Mouse (Mus musculus) heart, adult 2 months (tissue): ENCODE measurements around the gene Fbxo2. TPM values are rescaled to one million over a fixed set of nuclear protein-coding genes. Genes with fewer than 3 reads are reported as not detected.

Experiments used
- DNase-seq, 2 experiments: peaks; one replicate each; pipeline ENCODE4 v3.0.0; 2021
- H3K27ac ChIP-seq: fragments of 200-600 bp; 2 replicates; pipeline ENCODE4 v1.8.1; 2022
- H3K27me3 ChIP-seq: fragments of 200-500 bp; 2 replicates; pipeline ENCODE4 v1.6.1; 2012; ENCODE audit warnings: mild to moderate bottlenecking, low read length, inconsistent platforms, mixed read lengths; ENCODE audit not compliant: control insufficient read depth, insufficient read depth
- H3K36me3 ChIP-seq: fragments of 200-500 bp; 2 replicates; pipeline ENCODE4 v1.6.1; 2012; ENCODE audit warnings: low read length, inconsistent platforms; ENCODE audit not compliant: control insufficient read depth, insufficient read depth
- H3K4me1 ChIP-seq: fragments of 200-500 bp; 2 replicates; pipeline ENCODE4 v1.6.1; 2011; ENCODE audit warnings: low read length; ENCODE audit not compliant: control insufficient read depth, insufficient read depth
- H3K4me3 ChIP-seq: fragments of 200-600 bp; 2 replicates; pipeline ENCODE4 v1.8.1; 2022
- H3K79me2 ChIP-seq: fragments of 200-500 bp; replicated peaks from 2 replicates; pipeline ENCODE4 v1.6.1; 2012; ENCODE audit warnings: mild to moderate bottlenecking, inconsistent platforms, low read length, moderate library complexity, mixed read lengths; ENCODE audit not compliant: control insufficient read depth, insufficient read depth
- H3K9ac ChIP-seq: fragments of 200-500 bp; 2 replicates; pipeline ENCODE4 v1.6.1; 2012; ENCODE audit warnings: low read depth, mild to moderate bottlenecking, control low read depth, inconsistent platforms, low read length, mixed read lengths
- CTCF ChIP-seq: fragments of 200-600 bp; IDR thresholded peaks from 2 replicates; pipeline ENCODE4 v1.8.1; 2022; ENCODE audit warnings: antibody characterized with exemption, mild to moderate bottlenecking, moderate library complexity
- EP300 ChIP-seq: fragments of 200-500 bp; IDR thresholded peaks from 2 replicates; pipeline ENCODE4 v1.6.1; 2011; ENCODE audit warnings: low read depth, low read length, control low read depth; ENCODE audit not compliant: insufficient read depth
- POLR2A ChIP-seq: fragments of 200-500 bp; IDR thresholded peaks from 2 replicates; pipeline ENCODE4 v1.6.1; 2011; ENCODE audit warnings: mild to moderate bottlenecking, low read depth, low read length, control low read depth; ENCODE audit not compliant: insufficient read depth
- WGBS: fragments of 180-500 bp; shearing (Covaris S2); methylation state at CpG from one replicate; pipeline ENCODE4 v1.1.7; 2018; 5-methylcytosine and 5-hydroxymethylcytosine counted together
- intact Hi-C: fragments of 180-260 bp; cut with DNase I; formaldehyde crosslinking; loops from one replicate; pipeline ENCODE4 v1.15.1; 2025
- polyA plus RNA-seq: library from polyadenylated mRNA; depleted of rRNA; stranded (reverse); fragments of >200 nt; gene quantifications from 2 replicates; pipeline ENCODE4 v1.2.3, GENCODE M21; 2012
- total RNA-seq, 2 experiments: library from RNA; stranded (reverse); gene quantifications; 2 replicates each; pipeline ENCODE4 v1.2.3; 2021

The Fbxo2 gene
- total and polyA plus RNA-seq, 3 experiments, result 0.31 to 0.47 TPM; not detected in 1

DNA sequence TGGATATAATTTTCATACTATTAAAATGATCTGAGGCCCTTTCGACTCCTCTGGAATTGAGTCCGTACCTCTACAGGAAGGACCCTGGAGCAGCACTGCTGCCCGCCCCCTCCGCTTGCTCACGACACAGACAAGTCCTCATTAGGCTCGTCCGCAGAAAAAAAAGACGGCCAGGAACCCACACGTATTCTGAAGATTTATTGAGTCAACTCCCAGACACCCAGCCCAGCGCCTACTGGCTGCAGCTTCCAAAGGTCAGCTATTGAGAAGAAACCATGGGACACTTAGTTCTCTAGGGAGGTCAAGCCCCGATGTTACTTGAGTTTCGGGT lies 20.7 kb upstream of the Fbxo2 start:
- Histone ChIP-seq H3K4me1 (no peaks in the 10 kb centered on the region; the same call in 1 of the 2 replicates), H3K36me3 (no peaks in the 10 kb centered on the region), H3K27me3 (no peaks in the 10 kb centered on the region), H3K9ac (peak overlapping the region; percentile 42), H3K27ac (peak overlapping the region; percentile 96), H3K79me2 (no peaks in the 10 kb centered on the region), H3K4me3 (peak overlapping the region; percentile 85)
- intact Hi-C loops, result loop anchor here (1.0 kb wide), 1 partner anchor 25 kb away; no protein-coding TSS in a partner anchor
- no peak for DNase-seq
- WGBS, result 1% methylated on average over 12 of the region's 12 CpGs
- TF ChIP-seq CTCF (no peak), EP300 (no peak), POLR2A (no peak)

DNA sequence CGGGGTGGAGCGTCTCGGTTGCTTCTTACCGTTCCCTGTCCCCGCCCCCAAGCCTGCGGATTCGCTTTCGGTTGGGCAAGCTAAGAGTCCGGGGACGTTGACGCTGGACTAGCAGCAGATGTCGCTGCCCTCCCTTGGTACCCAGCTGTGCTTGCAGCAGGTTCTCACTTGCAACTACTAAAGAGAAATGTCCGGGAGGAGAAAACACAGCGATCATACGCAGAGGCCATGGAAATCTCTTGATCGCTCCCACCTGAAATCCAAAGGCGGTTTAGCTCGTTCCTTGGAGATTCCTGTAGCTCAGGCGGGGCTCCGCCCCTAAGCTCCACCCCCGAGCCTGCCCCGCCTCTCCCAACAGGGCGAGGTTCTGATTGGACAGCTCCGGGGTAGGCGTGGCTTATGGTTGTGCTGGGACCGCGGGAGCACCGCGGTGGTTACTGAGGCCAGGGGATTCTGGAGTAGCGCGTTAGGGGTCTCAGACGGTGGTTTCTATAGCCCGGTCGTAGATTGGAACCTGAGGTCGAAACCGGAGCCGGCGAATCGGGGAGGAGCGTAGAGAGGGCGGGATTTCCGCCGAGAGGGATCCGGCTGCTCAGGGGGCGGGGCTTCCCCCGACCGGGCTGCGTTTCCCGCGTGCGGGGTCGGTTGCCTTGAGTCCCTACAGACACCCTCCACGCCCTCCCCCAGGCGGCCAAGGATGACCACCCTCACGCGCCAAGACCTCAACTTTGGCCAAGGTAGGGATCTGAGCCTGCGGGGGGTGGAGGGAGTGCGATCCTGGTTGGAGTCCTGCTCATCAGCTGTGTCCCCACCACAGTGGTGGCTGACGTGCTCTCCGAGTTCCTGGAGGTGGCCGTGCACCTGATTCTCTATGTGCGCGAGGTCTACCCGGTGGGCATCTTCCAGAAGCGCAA lies 20.1 kb upstream of the Fbxo2 start:
- intact Hi-C loops, result loop anchor here (1.0 kb wide), 1 partner anchor 24 kb away; no protein-coding TSS in a partner anchor
- Histone ChIP-seq H3K27me3 (no peaks in the 10 kb centered on the region), H3K36me3 (no peaks in the 10 kb centered on the region), H3K9ac (peak overlapping the region; percentile 83), H3K4me3 (peak overlapping the region; percentile 85), H3K4me1 (no peaks in the 10 kb centered on the region; the same call in 1 of the 2 replicates), H3K79me2 (no peaks in the 10 kb centered on the region), H3K27ac (peak overlapping the region; percentile 96)
- TF ChIP-seq EP300 (peak; percentile 53; the same call in 1 of the 2 replicates), CTCF (peak; percentile 89), POLR2A (peak; percentile 71)
- WGBS, result under 1% methylated on average over 64 of the region's 65 CpGs
- peak; percentile 95 to 96 for DNase-seq

DNA sequence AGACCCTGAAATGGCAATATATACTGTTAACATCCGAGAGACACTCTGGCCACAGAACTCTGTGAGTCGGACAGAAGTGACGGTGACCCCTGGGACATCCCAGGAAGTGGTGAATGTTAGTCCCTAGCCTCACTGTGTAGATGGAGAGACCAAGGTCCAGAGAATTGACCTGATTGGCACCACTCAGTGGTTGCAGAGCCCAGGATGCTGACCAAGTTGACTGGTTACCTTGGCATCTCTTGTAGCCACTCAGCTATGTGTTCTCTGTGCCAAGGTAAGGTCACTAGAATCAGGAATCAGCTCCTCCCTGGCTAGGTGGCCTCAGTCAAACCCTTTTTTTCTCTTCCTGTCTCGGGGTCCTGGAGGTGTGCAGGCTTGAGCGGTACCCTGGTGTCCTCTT lies 16.7 kb upstream of the Fbxo2 start:
- DNase-seq, result no peak
- Histone ChIP-seq H3K79me2 (no peaks in the 10 kb centered on the region), H3K27ac (no peak overlapping the region), H3K4me3 (no peak overlapping the region), H3K36me3 (no peaks in the 10 kb centered on the region), H3K9ac (no peak overlapping the region), H3K27me3 (no peaks in the 10 kb centered on the region), H3K4me1 (no peaks in the 10 kb centered on the region; the same call in 1 of the 2 replicates)
- TF ChIP-seq EP300 (no peak), CTCF (no peak), POLR2A (no peak)
- 69% methylated on average over 5 of the region's 5 CpGs for WGBS
- intact Hi-C loops, result no loop called here

DNA sequence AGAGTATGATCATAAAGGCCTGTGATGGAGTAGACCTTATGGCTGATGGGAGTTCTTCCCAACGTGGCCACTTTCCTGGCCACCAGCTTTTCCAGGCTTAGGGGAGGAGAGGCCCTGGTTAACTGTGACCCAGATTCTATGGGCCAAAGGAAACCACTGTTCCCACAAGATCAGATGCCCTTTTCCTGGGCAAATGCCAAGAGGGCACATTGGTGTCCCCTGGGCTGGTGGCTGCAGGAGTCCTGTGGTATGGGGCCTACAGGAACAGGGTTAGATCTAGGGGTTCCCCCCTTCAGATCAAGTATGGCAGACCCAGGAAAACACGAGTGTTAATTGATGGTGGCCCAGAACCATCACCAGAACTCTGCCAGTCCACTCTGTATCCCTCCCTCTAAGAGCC lies 12.7 kb upstream of the Fbxo2 start:
- Histone ChIP-seq H3K27ac (no peak overlapping the region), H3K36me3 (no peaks in the 10 kb centered on the region), H3K27me3 (no peaks in the 10 kb centered on the region), H3K4me3 (no peak overlapping the region), H3K79me2 (no peaks in the 10 kb centered on the region), H3K9ac (no peak overlapping the region), H3K4me1 (0 out of 2 replicates have a peak, but pooled peaks cover 3% of the 10 kb centered on the region)
- no peak for TF ChIP-seq EP300
- TF ChIP-seq CTCF, result no peak
- no peak for TF ChIP-seq POLR2A
- DNase-seq, result no peak
- intact Hi-C loops, result no loop called here
- WGBS, result 90% methylated on average over 2 of the region's 2 CpGs

DNA sequence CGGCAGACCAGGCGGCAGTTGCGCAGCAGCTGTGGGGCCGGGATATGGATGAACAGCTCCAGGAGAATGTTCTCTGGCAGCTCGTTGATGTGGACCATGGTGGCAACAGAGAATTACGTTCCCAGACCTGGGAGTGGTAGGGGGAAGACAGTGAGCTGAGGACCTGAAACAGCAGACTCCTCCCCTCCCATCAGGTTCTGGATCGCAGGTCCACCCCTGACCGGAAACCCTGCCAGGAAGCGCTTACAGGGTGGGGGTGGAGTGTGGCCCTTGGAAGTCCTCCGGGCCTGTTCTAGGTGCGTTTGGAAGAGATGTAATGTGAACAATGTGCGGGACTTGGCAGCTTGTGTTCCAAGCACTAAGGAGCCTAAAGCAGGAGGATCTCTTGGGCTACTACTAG lies 10.9 kb upstream of the Fbxo2 start:
- 51% methylated on average over 12 of the region's 12 CpGs for WGBS
- 0 out of 2 replicates have a peak, but pooled peaks cover 3% of the 10 kb centered on the region for H3K4me1 ChIP-seq
- no peak for DNase-seq
- no peaks in the 10 kb centered on the region for H3K79me2 ChIP-seq
- no peak overlapping the region for H3K4me3 ChIP-seq
- H3K36me3 ChIP-seq, result no peaks in the 10 kb centered on the region
- H3K27ac ChIP-seq, result no peak overlapping the region
- no peak overlapping the region for H3K9ac ChIP-seq
- intact Hi-C loops, result no loop called here
- TF ChIP-seq CTCF (no peak), POLR2A (no peak), EP300 (no peak)
- H3K27me3 ChIP-seq, result no peaks in the 10 kb centered on the region

DNA sequence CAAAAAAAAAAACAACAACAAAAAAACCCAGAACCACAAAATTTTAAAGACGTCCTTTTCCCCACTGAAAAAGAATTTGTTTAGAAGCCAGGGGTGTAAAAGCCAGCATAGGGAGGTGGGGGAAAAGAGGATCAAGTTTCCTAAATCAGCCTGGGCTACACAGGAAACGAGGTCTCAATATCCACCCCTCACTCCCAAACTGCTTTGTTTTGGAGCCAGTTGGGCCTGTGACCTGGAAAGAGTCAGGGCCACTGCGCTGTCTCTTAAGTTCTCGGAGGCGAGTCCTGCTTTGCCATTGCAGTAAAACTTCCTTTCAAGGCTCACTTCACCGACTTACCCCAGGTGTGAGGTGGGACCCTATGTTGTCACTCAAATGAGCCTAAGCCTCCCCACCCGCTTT lies 10.2 kb upstream of the Fbxo2 start:
- Histone ChIP-seq H3K27ac (no peak overlapping the region), H3K27me3 (no peaks in the 10 kb centered on the region), H3K4me1 (0 out of 2 replicates have a peak, but pooled peaks cover 3% of the 10 kb centered on the region), H3K36me3 (no peaks in the 10 kb centered on the region), H3K79me2 (no peaks in the 10 kb centered on the region), H3K4me3 (no peak overlapping the region), H3K9ac (no peak overlapping the region)
- DNase-seq, result no peak
- TF ChIP-seq POLR2A, result no peak
- WGBS, result 73% methylated on average over 7 of the region's 7 CpGs
- intact Hi-C loops, result loop anchor here (5.0 kb wide), 1 partner anchor 108 kb away; no protein-coding TSS in a partner anchor
